Mouse (Mus musculus): ENCODE results near the gene Gm10376.
"Not testable (repeated sequence)": the region's sequence is repeated elsewhere in the genome, so short reads cannot be mapped to it uniquely, and the experiment has no call there.

Gm10376 gene

DNA sequence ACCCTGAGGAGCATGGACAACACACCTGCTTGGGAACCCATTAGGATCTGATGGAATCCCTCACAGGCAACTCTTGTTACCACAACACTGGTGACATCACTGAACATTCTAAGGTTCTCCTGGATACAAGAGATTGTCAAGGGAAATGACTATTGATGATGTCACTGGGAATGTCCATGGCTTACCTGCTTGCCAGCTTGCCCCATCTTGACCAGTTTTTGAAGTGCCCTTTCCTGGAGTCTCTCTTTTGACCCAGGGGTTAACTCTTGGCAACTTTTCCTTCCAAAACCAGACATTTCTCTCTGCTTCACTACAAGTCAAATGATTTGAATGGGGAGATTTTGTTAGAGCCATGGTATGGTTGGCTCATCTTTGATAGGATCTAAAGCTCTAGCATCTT, at the start of gene Gm10376:
TSS of gene Gm10376 (minus strand) at position 101 of the 400 bp plus-strand sequence.
- not testable (repeated sequence) for DNase-seq (ENCODE audit: low spot score in 2 of 2)

DNA sequence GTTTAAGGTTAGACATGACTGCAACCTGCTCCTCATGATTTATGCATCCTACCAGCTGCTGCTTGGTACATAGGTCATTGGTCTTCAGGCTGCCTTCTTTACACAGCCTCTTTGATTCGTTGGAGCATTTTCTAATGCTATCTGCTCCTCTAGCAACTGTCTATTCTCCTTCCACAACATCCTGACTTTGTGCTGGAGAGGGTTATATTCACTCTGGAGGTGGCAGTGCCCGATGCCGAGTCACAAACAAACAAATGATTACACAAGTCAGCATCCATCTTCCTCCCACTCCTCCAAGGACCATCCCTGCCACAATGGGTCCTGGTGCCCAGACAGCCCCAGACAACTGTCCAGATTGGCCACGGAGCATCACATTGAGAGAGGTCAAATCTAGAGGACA, 44.8 kb upstream of the Gm10376 start:
- not testable (repeated sequence) for DNase-seq (ENCODE audit: low spot score in 2 of 2)

DNA sequence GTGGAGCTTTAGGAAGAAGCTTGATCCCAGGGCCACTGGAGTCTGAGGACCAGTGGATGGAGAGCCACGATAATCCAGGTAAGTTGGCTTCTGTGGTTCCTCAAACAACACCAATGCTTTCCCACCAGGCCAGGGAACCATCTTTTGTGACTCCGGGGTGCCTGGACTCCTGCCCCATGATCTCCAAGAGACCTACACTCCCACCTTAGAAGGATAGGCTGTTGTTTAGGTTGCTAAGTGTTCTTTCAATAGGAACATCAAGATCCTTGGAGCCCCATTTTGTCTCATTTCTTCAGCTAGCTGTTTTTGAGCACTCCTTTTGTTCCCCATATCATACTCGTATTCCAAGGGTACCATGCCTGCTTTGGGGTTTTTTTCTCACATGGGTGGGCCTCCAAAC, 42.6 kb upstream of the Gm10376 start:
- DNase-seq (ENCODE audit: low spot score in 2 of 2) = not testable (repeated sequence)

DNA sequence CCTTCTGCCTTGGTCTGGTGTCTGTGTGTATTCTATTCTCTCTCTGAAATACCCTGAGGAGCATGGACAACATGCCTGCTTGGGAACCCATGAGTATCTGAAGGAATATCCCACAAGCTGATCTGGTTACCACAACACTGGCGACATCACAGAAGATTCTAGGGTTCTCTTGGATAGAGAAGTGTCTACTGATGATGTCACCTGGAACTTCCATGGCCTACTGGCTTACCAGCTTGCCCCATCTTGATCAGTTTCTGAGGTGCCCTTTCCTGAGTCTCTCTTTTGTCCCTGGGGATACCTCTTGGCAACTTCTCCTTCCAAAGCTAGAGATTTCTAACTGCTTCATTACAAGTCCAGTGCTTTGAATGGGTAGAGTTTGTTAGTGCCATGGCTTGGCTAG, 21.9 kb downstream of the Gm10376 start, which contains the start of gene Gm8082:
TSS of gene Gm8082 (minus strand) at position 101 of the 400 bp plus-strand sequence.
- not testable (repeated sequence) for DNase-seq (ENCODE audit: low spot score in 2 of 2)
